In the genomic region with DNA sequence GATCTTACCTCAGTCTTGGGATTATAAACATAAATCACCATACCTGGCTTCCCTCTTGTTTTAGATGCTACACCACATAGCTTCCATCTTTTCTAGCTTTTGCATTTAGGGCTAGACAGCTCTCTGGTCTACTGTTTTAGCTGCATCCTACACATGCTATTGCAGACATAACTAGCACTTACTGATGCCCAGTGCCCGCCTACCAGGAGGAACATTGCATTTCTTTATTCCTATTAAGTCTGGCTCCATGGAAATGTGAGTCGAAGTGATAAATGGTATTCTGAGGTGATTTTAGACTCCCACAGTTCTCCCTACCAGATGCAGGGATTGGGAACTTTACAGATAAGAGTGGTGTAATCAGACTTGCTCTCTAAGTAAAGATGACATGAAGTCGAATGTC, we compare ENCODE assay signal across 23 mouse cellular contexts.
A peak's percentile ranks its signal among the peaks of the same experiment; 100 is the strongest.
DNase-seq lines count a peak whose midpoint lies in the region; ATAC-seq and TF ChIP-seq lines count a peak whose summit lies in the region.
"Had no signal": no experiment of that assay in that cellular context is flagged by ENCODE, and none has a peak within 500 bp of the region (broad histone marks: within the 10 kb centered on the region; RNA-seq: fewer than 3 reads in every experiment).

No protein-coding gene starts in this region.

- no peak for TF ChIP-seq CTCF in heart, adult 2 months (IDR thresholded peaks at IDR 0.05)

- ATAC-seq in frontal cortex, adult (ENCODE audit: low TSS enrichment), result peak; percentile 93
- ATAC-seq: CD4-positive, CD25-positive, alpha-beta regulatory T cell, adult 4 months; forebrain, embryonic 13.5 days; forebrain, postnatal 0 days; hindbrain, embryonic 16.5 days; inflammation-experienced regulatory T-cells, adult 6 months had no signal

- DNase-seq in frontal cortex, postnatal 25 days (ENCODE audit: low spot score in 2 of 2), result no peak
- DNase-seq in right cerebral cortex, adult 18-20 months, result peak; percentile 42
- DNase-seq in right cerebral cortex, postnatal 10 days (ENCODE audit: low spot score in 2 of 2), result no peak
- peak; percentile 33 to 39 for DNase-seq in left cerebral cortex, adult 9 months (ENCODE audit: low spot score in 2 of 2)
- DNase-seq in thymus, postnatal 4 days, result no peak
- DNase-seq in heart, adult 2 months, result no peak
- DNase-seq: adrenal gland, postnatal 10 days; B cell, adult 2 months; cerebellum, adult 11-12 months; cerebellum, adult 9-10 months; cerebellum, postnatal 36 days; forebrain, postnatal 0 days; gastrocnemius, postnatal 14 days; heart, postnatal 4 days had no signal

- no peak overlapping the region for H3K27ac ChIP-seq in heart, adult 2 months
- H3K27ac ChIP-seq: embryonic facial prominence, embryonic 10.5 days; forebrain, embryonic 13.5 days; heart, embryonic 13.5 days; hindbrain, embryonic 12.5 days had no signal

- no peaks in the 10 kb centered on the region for H3K79me2 ChIP-seq in heart, adult 2 months (replicated peaks; ENCODE audit: control insufficient read depth, insufficient read depth, low read length)

- no peak for TF ChIP-seq POLR2A in heart, adult 2 months (IDR thresholded peaks at IDR 0.05; ENCODE audit: insufficient read depth, low read depth, low read length)

- H3K4me1 ChIP-seq in heart, adult 2 months (ENCODE audit: control insufficient read depth, insufficient read depth, low read length), result no peaks in the 10 kb centered on the region
- H3K4me1 ChIP-seq: forebrain, embryonic 13.5 days had no signal

- no peak overlapping the region for H3K9ac ChIP-seq in heart, adult 2 months (ENCODE audit: low read depth, low read length)
- H3K9ac ChIP-seq: forebrain, embryonic 13.5 days; forebrain, postnatal 0 days; heart, embryonic 13.5 days; hindbrain, embryonic 12.5 days had no signal

- H3K27me3 ChIP-seq in heart, adult 2 months (ENCODE audit: control insufficient read depth, insufficient read depth, low read length), result no peaks in the 10 kb centered on the region
- H3K27me3 ChIP-seq: forebrain, embryonic 13.5 days; heart, embryonic 13.5 days; hindbrain, embryonic 12.5 days had no signal

- WGBS in heart, adult 2 months, result 50% methylated on average over 3 of the region's 3 CpGs

- no peaks in the 10 kb centered on the region for H3K36me3 ChIP-seq in heart, adult 2 months (ENCODE audit: control insufficient read depth, insufficient read depth, low read length)
- H3K36me3 ChIP-seq: embryonic facial prominence, embryonic 10.5 days; G1E; heart, embryonic 13.5 days; hindbrain, embryonic 12.5 days had no signal

- intact Hi-C loops in heart, adult 2 months (cut with DNase I), result no loop called here

- no peak overlapping the region for H3K4me3 ChIP-seq in heart, adult 2 months
- H3K4me3 ChIP-seq: embryonic facial prominence, embryonic 10.5 days; forebrain, embryonic 13.5 days; heart, embryonic 13.5 days; hindbrain, embryonic 12.5 days had no signal

- TF ChIP-seq EP300 in heart, adult 2 months (IDR thresholded peaks at IDR 0.05; ENCODE audit: insufficient read depth, low read depth, low read length), result no peak

Comparison
In these comparisons a context has a peak if more than half of its experiments do, and no peak if none do; other contexts are left out.
1. DNase-seq: peak in right cerebral cortex, adult 18-20 months (single experiment) and left cerebral cortex, adult 9 months (2 of 2); none in frontal cortex, postnatal 25 days (0 of 2), right cerebral cortex, postnatal 10 days (0 of 2), thymus, postnatal 4 days (single experiment) and heart, adult 2 months (0 of 2).